Mouse (Mus musculus): ENCODE measurements at regions not wholly inside any gene's neighbourhood (a gene's known extent, or its start where the extent isn't known, plus 50 kb on each side); places are given as distances from the start of the nearest gene placed in this dataset.

GRCm38 (mm10) chr10:23612030-23612429 lies 175.0 kb downstream of the Rps12 start:
- no peak for TF ChIP-seq POLR2A (IDR thresholded peaks at IDR 0.05; ENCODE audit: borderline replicate concordance, extremely low read depth, low read depth, low read length)
- no peak for TF ChIP-seq CTCF (IDR thresholded peaks at IDR 0.05; ENCODE audit: insufficient read depth, low read length)
